23 mouse cellular contexts compared by ENCODE assay signal in the genomic region with DNA sequence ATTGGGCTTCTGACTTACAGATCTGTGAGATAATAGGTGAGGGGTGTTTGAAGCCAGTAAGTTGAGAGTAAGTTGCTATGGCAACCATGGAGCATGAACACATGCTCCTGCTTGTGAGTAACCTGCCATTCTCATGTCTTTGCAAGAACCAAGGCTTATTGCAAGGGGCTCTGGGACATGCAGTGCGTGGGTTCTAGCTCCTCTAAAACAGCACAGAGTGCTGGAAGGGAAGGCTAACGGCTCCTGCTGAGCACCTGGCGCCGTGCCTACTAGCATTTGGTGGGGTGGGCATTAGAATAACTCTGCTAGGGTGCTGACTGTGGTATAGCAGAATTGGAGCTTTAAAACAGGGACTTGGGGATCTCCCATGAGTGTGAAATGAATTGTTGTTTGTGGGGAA.
DNase-seq lines count a peak whose midpoint lies in the region; ATAC-seq lines count a peak whose summit lies in the region.
"Had no signal": no experiment of that assay in that cellular context is flagged by ENCODE, and none has a peak within 500 bp of the region (broad histone marks: within the 10 kb centered on the region; RNA-seq: fewer than 3 reads in every experiment).

No protein-coding gene starts in this region.

- WGBS in forebrain, embryonic 14.5 days: 82% methylated on average over 4 of the region's 4 CpGs
- WGBS in forebrain, embryonic 16.5 days: 70% methylated on average over 4 of the region's 4 CpGs

- H3K27ac ChIP-seq in forebrain, embryonic 14.5 days (ENCODE audit: low read depth, low read length): no peak overlapping the region
- no peak overlapping the region for H3K27ac ChIP-seq in forebrain, embryonic 16.5 days (ENCODE audit: low read length)
- H3K27ac ChIP-seq: heart, embryonic 10.5 days; hindbrain, embryonic 14.5 days; intestine, embryonic 15.5 days; kidney, embryonic 15.5 days; limb, embryonic 13.5 days; liver, embryonic 15.5 days; stomach, postnatal 0 days had no signal

- peak; percentile 28 for DNase-seq in forebrain, embryonic 14.5 days (ENCODE audit: low spot score)
- peak; percentile 24 for DNase-seq in right cerebral cortex, adult 18-20 months
- no peak for DNase-seq in right cerebral cortex, postnatal 25 days
- DNase-seq in left cerebral cortex, postnatal 25 days (ENCODE audit: low spot score in 2 of 2): peak; percentile 17 to 63
- no peak for DNase-seq in yolk sac, embryonic 10.5 days (ENCODE audit: low spot score)
- DNase-seq in heart, adult 18-20 months: no peak
- DNase-seq: adrenal gland, postnatal 14 days; cerebellum, adult 8-10 months; gastrocnemius, postnatal 14 days; heart, postnatal 14 days; retina, postnatal 1 day; thymus, postnatal 14 days had no signal

- H3K36me3 ChIP-seq in forebrain, embryonic 14.5 days (ENCODE audit: control insufficient read depth, insufficient read depth, low read length): no peaks in the 10 kb centered on the region
- H3K36me3 ChIP-seq in forebrain, embryonic 16.5 days (ENCODE audit: control insufficient read depth, insufficient read depth): no peaks in the 10 kb centered on the region
- H3K36me3 ChIP-seq: heart, embryonic 10.5 days; intestine, embryonic 15.5 days; kidney, embryonic 15.5 days; limb, embryonic 13.5 days; liver, embryonic 15.5 days had no signal

- no peak overlapping the region for H3K4me2 ChIP-seq in forebrain, embryonic 14.5 days (ENCODE audit: low read length)
- H3K4me2 ChIP-seq in forebrain, embryonic 16.5 days (ENCODE audit: low read length): no peak overlapping the region
- H3K4me2 ChIP-seq: hindbrain, embryonic 14.5 days; intestine, embryonic 15.5 days; kidney, embryonic 15.5 days; limb, embryonic 13.5 days; liver, embryonic 15.5 days had no signal

- ATAC-seq in forebrain, embryonic 14.5 days: no peak
- no peak for ATAC-seq in forebrain, embryonic 16.5 days
- ATAC-seq: intestine, embryonic 15.5 days; lung, postnatal 0 days; midbrain, embryonic 16.5 days had no signal

- H3K27me3 ChIP-seq in forebrain, embryonic 14.5 days (replicated peaks; ENCODE audit: control insufficient read depth, insufficient read depth, low read length): peaks cover 11% of the 10 kb centered on the region; the same call in 1 of the 2 replicates
- no peaks in the 10 kb centered on the region for H3K27me3 ChIP-seq in forebrain, embryonic 16.5 days (replicated peaks; ENCODE audit: control insufficient read depth, insufficient read depth, low read length)
- H3K27me3 ChIP-seq: CH12.LX; intestine, embryonic 15.5 days; kidney, embryonic 15.5 days; liver, embryonic 15.5 days had no signal

- H3K4me1 ChIP-seq in forebrain, embryonic 14.5 days (ENCODE audit: control insufficient read depth, insufficient read depth, low read length): peaks cover 15% of the 10 kb centered on the region; the same call in 1 of the 2 replicates
- peaks cover 8% of the 10 kb centered on the region for H3K4me1 ChIP-seq in forebrain, embryonic 16.5 days (replicated peaks; ENCODE audit: control insufficient read depth, insufficient read depth, low read length)
- H3K4me1 ChIP-seq: intestine, embryonic 15.5 days; liver, embryonic 15.5 days had no signal

- intact Hi-C loops in left cerebral cortex, postnatal 25 days (cut with DNase I): loop anchor here (10.0 kb wide), 1 partner anchor 809 kb away; no protein-coding TSS in a partner anchor

- H3K9me3 ChIP-seq in forebrain, embryonic 14.5 days (replicated peaks; ENCODE audit: control insufficient read depth, low read length): no peaks in the 10 kb centered on the region; the same call in 1 of the 2 replicates
- no peaks in the 10 kb centered on the region for H3K9me3 ChIP-seq in forebrain, embryonic 16.5 days (ENCODE audit: control insufficient read depth, low read length)
- H3K9me3 ChIP-seq: heart, embryonic 10.5 days; intestine, embryonic 15.5 days; kidney, embryonic 15.5 days; liver, embryonic 15.5 days had no signal

- H3K9ac ChIP-seq in forebrain, embryonic 14.5 days (ENCODE audit: low read length): no peak overlapping the region
- H3K9ac ChIP-seq in forebrain, embryonic 16.5 days (replicated peaks; ENCODE audit: low read depth, low read length): no peak overlapping the region
- H3K9ac ChIP-seq: hindbrain, embryonic 14.5 days; intestine, embryonic 15.5 days; kidney, embryonic 15.5 days; limb, embryonic 13.5 days; liver, embryonic 15.5 days had no signal

- no peak overlapping the region for H3K4me3 ChIP-seq in forebrain, embryonic 14.5 days (ENCODE audit: low read depth, low read length)
- no peak overlapping the region for H3K4me3 ChIP-seq in forebrain, embryonic 16.5 days (replicated peaks; ENCODE audit: low read length)
- H3K4me3 ChIP-seq: heart, embryonic 10.5 days; intestine, embryonic 15.5 days; kidney, embryonic 15.5 days; limb, embryonic 13.5 days; liver, embryonic 15.5 days had no signal

Comparison
In these comparisons a context has a peak if more than half of its experiments do, and no peak if none do; other contexts are left out.
1. DNase-seq: peak in forebrain, embryonic 14.5 days (single experiment), right cerebral cortex, adult 18-20 months (single experiment) and left cerebral cortex, postnatal 25 days (2 of 2); none in right cerebral cortex, postnatal 25 days (single experiment), yolk sac, embryonic 10.5 days (single experiment) and heart, adult 18-20 months (0 of 2).